Mouse (Mus musculus): Measurements from ENCODE around the gene Acap2. TPM values are rescaled to one million over a fixed set of nuclear protein-coding genes. Genes with fewer than 3 reads are reported as not detected.
A peak's percentile ranks its signal among the peaks of the same experiment; 100 is the strongest.

The Acap2 gene
- polyA plus RNA-seq, 1 experiment = 6.2 TPM

DNA sequence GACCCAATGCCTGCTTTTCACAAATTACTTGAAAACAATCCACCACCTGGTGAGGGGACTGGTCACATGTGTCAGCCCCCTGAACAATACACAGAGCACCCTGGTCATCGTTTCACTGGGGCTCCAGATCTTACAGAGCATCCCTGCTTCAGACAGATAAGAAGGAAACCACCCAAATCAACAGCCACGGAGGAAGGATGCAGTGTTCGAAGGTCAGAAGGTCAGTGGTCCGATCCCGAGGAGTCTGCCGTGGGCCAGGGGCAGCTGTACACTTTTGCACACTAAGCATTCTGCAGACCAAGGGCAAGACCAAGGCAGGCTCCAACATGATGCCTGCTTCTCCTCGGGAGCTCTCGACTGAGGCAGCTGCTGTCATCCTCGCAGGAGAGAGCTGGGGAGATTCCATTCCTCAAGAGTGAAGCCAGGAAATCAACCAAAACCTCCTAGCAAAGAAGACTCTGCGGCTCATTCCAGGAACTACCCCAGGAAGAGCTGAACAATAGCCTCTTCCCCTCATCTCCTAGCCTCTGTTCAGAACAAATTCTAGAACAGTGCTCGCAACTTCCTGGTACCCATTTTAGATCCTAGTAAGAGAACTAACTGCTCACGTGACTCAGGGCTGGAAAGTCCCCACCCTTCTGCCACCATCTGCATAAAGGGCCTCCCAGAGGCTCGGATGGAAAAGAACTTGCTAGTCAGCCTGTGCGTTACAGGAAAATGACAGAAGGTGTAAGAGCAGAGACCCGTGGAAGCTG, 134.5 kb downstream of the Acap2 start:
- H3ac ChIP-seq (ENCODE audit: control insufficient read depth, insufficient read length, low read depth) = no peak overlapping the region
- no peaks in the 10 kb centered on the region for H3K36me3 ChIP-seq (ENCODE audit: control insufficient read depth, insufficient read depth)
- TF ChIP-seq USF1 (IDR thresholded peaks at IDR 0.05; ENCODE audit: low read depth) (peak; percentile 55), MYOG (IDR thresholded peaks at IDR 0.05; ENCODE audit: control insufficient read depth, extremely low read depth, insufficient read length) (no peak), MAX (IDR thresholded peaks at IDR 0.05) (no peak), CTCF (IDR thresholded peaks at IDR 0.05; ENCODE audit: control insufficient read depth, insufficient read depth, insufficient read length) (no peak), FOSL1 (IDR thresholded peaks at IDR 0.05; ENCODE audit: insufficient read depth, low read length, poor library complexity, severe bottlenecking) (no peak)
- H3K4me3 ChIP-seq (ENCODE audit: insufficient read depth, poor library complexity, severe bottlenecking) = no peak overlapping the region
- H3K79me2 ChIP-seq (ENCODE audit: control insufficient read depth, insufficient read depth) = no peaks in the 10 kb centered on the region
- no peaks in the 10 kb centered on the region for H3K79me3 ChIP-seq (ENCODE audit: low read depth)
- H3K27me3 ChIP-seq (ENCODE audit: control insufficient read depth, insufficient read depth, insufficient read length) = no peaks in the 10 kb centered on the region

DNA sequence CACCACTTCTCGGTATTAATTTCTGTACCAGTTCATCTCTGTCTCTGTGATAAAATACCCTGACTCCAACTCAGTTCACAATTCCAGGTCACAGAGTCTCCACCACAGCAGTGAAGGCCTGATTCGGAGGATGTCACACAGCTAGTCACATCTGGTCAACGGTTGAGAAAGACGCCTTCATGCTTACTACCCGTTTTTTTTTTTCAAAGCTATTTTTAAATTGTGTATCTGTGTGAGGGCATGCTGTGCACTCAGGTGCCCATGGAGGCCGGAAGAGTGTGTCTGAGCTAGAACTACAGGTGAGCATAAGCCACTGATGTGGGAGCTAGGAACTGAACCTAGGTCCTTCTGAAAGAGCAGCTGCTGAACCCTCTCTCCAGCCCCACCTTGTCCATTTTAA, 136.3 kb downstream of the Acap2 start:
- no peak for TF ChIP-seq FOSL1 (IDR thresholded peaks at IDR 0.05; ENCODE audit: insufficient read depth, low read length, poor library complexity, severe bottlenecking)
- no peak for TF ChIP-seq MAX (IDR thresholded peaks at IDR 0.05)
- no peak for TF ChIP-seq USF1 (IDR thresholded peaks at IDR 0.05; ENCODE audit: low read depth)
- no peaks in the 10 kb centered on the region for H3K79me2 ChIP-seq (ENCODE audit: control insufficient read depth, insufficient read depth)
- no peaks in the 10 kb centered on the region for H3K36me3 ChIP-seq (ENCODE audit: control insufficient read depth, insufficient read depth)
- no peak overlapping the region for H3K4me3 ChIP-seq (ENCODE audit: insufficient read depth, poor library complexity, severe bottlenecking)
- no peak overlapping the region for H3ac ChIP-seq (ENCODE audit: control insufficient read depth, insufficient read length, low read depth)
- H3K27me3 ChIP-seq (ENCODE audit: control insufficient read depth, insufficient read depth, insufficient read length) = no peaks in the 10 kb centered on the region
- H3K79me3 ChIP-seq (ENCODE audit: low read depth) = no peaks in the 10 kb centered on the region

DNA sequence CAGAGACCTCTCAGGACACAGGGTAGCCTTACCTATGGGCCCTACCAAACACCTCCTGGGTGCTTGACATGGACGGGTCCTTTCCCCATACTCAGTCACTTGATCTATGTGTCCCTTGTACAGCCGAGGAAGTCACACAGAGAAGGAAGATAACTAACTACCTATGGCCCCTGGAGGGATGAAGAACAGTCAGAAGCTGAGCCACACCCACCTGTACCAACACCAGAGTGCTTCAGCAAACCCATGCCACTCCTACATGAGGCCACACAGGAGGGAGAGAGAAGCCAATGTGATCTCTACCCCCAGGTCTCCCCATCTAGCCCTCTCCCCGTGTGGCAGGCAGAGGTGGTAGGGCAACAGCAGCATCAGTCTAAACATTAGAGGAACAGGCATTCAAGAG, 138.1 kb downstream of the Acap2 start:
- TF ChIP-seq USF1 (IDR thresholded peaks at IDR 0.05; ENCODE audit: low read depth) = no peak
- no peak for TF ChIP-seq FOSL1 (IDR thresholded peaks at IDR 0.05; ENCODE audit: insufficient read depth, low read length, poor library complexity, severe bottlenecking)
- TF ChIP-seq CTCF (IDR thresholded peaks at IDR 0.05; ENCODE audit: control insufficient read depth, insufficient read depth, insufficient read length) = no peak
- no peak overlapping the region for H3K4me3 ChIP-seq (ENCODE audit: insufficient read depth, poor library complexity, severe bottlenecking)
- no peak overlapping the region for H3ac ChIP-seq (ENCODE audit: control insufficient read depth, insufficient read length, low read depth)
- H3K36me3 ChIP-seq (ENCODE audit: control insufficient read depth, insufficient read depth) = no peaks in the 10 kb centered on the region
- H3K79me3 ChIP-seq (ENCODE audit: low read depth) = no peaks in the 10 kb centered on the region
- H3K79me2 ChIP-seq (ENCODE audit: control insufficient read depth, insufficient read depth) = no peaks in the 10 kb centered on the region
- H3K27me3 ChIP-seq (ENCODE audit: control insufficient read depth, insufficient read depth, insufficient read length) = no peaks in the 10 kb centered on the region

DNA sequence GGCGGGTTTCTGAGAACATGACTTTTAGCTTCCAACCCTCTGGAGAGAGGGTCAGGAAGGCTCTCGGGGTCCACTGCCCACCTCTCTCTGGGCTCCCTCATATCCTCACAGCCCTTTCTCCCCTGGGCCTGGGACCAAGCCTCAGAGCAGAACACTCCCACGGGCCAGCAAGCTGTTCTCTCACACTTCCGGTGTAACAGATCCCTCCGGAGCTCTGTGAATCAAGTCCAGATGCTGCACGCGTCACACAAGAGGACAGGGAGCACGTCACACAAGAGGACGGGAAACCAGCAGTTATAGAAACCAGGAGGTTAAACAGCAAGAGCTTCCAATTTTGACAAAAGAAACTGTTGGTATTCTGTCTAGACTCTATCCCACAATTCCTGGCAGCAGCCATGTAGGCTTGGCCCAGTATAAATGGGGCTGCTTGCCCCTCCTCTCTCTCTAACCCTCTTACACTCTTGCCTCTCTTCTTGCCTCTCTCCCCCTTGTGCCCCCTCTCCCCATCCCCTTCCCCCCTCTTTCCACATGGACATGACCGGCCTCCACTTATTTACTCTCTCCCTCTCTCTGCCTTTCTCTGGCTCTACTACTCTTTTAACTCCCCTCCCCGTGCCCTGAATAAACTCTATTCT, 139.7 kb downstream of the Acap2 start:
- H3K36me3 ChIP-seq (ENCODE audit: control insufficient read depth, insufficient read depth) = no peaks in the 10 kb centered on the region
- no peak overlapping the region for H3ac ChIP-seq (ENCODE audit: control insufficient read depth, insufficient read length, low read depth)
- H3K27me3 ChIP-seq (ENCODE audit: control insufficient read depth, insufficient read depth, insufficient read length) = no peaks in the 10 kb centered on the region
- H3K79me3 ChIP-seq (ENCODE audit: low read depth) = no peaks in the 10 kb centered on the region
- no peaks in the 10 kb centered on the region for H3K79me2 ChIP-seq (ENCODE audit: control insufficient read depth, insufficient read depth)
- H3K4me3 ChIP-seq (ENCODE audit: insufficient read depth, poor library complexity, severe bottlenecking) = no peak overlapping the region
- TF ChIP-seq FOSL1 (IDR thresholded peaks at IDR 0.05; ENCODE audit: insufficient read depth, low read length, poor library complexity, severe bottlenecking) = no peak
- TF ChIP-seq CEBPB (IDR thresholded peaks at IDR 0.05; ENCODE audit: low read depth) = no peak
- no peak for TF ChIP-seq MYOD1 (IDR thresholded peaks at IDR 0.05; ENCODE audit: control insufficient read depth, insufficient read length, low read depth)
- no peak for TF ChIP-seq CTCF (IDR thresholded peaks at IDR 0.05; ENCODE audit: control insufficient read depth, insufficient read depth, insufficient read length)

- H3K27me3 ChIP-seq (ENCODE audit: control insufficient read depth, insufficient read depth, insufficient read length) = no peaks in the 10 kb centered on the region
- TF ChIP-seq CEBPB (IDR thresholded peaks at IDR 0.05; ENCODE audit: low read depth) = no peak
- no peak for TF ChIP-seq MAX (IDR thresholded peaks at IDR 0.05)
- no peak for TF ChIP-seq MYOG (IDR thresholded peaks at IDR 0.05; ENCODE audit: control insufficient read depth, extremely low read depth, insufficient read length)
- no peaks in the 10 kb centered on the region for H3K79me2 ChIP-seq (ENCODE audit: control insufficient read depth, insufficient read depth)
- no peak overlapping the region for H3ac ChIP-seq (ENCODE audit: control insufficient read depth, insufficient read length, low read depth)
- no peaks in the 10 kb centered on the region for H3K79me3 ChIP-seq (ENCODE audit: low read depth)
- H3K4me3 ChIP-seq (ENCODE audit: insufficient read depth, poor library complexity, severe bottlenecking) = no peak overlapping the region
- H3K36me3 ChIP-seq (ENCODE audit: control insufficient read depth, insufficient read depth) = no peaks in the 10 kb centered on the region
Measured at GRCm38 (mm10) chr16:31060714-31061113, 140.3 kb downstream of the Acap2 start.

GRCm38 (mm10) chr16:31060226-31060625, 140.8 kb downstream of the Acap2 start:
- TF ChIP-seq CTCF (IDR thresholded peaks at IDR 0.05; ENCODE audit: control insufficient read depth, insufficient read depth, insufficient read length) (no peak), USF1 (IDR thresholded peaks at IDR 0.05; ENCODE audit: low read depth) (no peak), CEBPB (IDR thresholded peaks at IDR 0.05; ENCODE audit: low read depth) (no peak), MYOG (IDR thresholded peaks at IDR 0.05; ENCODE audit: control insufficient read depth, extremely low read depth, insufficient read length) (no peak), FOSL1 (IDR thresholded peaks at IDR 0.05; ENCODE audit: insufficient read depth, low read length, poor library complexity, severe bottlenecking) (no peak), MAX (IDR thresholded peaks at IDR 0.05) (no peak), MYOD1 (IDR thresholded peaks at IDR 0.05; ENCODE audit: control insufficient read depth, insufficient read length, low read depth) (no peak)
- H3K79me2 ChIP-seq (ENCODE audit: control insufficient read depth, insufficient read depth) = no peaks in the 10 kb centered on the region
- H3K36me3 ChIP-seq (ENCODE audit: control insufficient read depth, insufficient read depth) = no peaks in the 10 kb centered on the region

More at GRCm38 (mm10) chr16:31060226-31060625, 140.8 kb downstream of the Acap2 start:
- H3K79me3 ChIP-seq (ENCODE audit: low read depth) = no peaks in the 10 kb centered on the region
- H3ac ChIP-seq (ENCODE audit: control insufficient read depth, insufficient read length, low read depth) = no peak overlapping the region
- H3K4me3 ChIP-seq (ENCODE audit: insufficient read depth, poor library complexity, severe bottlenecking) = no peak overlapping the region
- H3K27me3 ChIP-seq (ENCODE audit: control insufficient read depth, insufficient read depth, insufficient read length) = no peaks in the 10 kb centered on the region

Measured in C2C12 (cell line).